Mouse (Mus musculus) liver, adult 10 weeks (tissue): ENCODE measurements around the gene Ints2. TPM values are rescaled to one million over a fixed set of nuclear protein-coding genes. Genes with fewer than 3 reads are reported as not detected.

ENCODE experiments used
- polyA plus RNA-seq: library from polyadenylated mRNA; stranded (reverse); fragments of 350-450 nt; fragmentation: Illumina TruSeq; extraction: RNeasy Lipid Tissue Mini Kit (QIAGEN cat#74804); gene quantifications from one replicate; pipeline ENCODE4 v1.2.3, GENCODE M21; 2014; ENCODE audit warnings: low read depth, low replicate concordance

Ints2 gene
- 4.8 TPM for polyA plus RNA-seq

GRCm38 (mm10) chr11:86257460-86258076 lies at the start of gene Ints2:
Ints2 (minus strand) TSS chr11:86257575.

GRCm38 (mm10) chr11:86201037-86201786 lies 56.2 kb downstream of the Ints2 start, which contains the start of gene Brip1:
Brip1 (minus strand) TSS chr11:86201193.

Other genes with a start within 250 kb of the Ints2 start
- gene Brip1, start 56.4 kb downstream of the Ints2 start, polyA plus RNA-seq = 1.1 TPM
- gene Med13, start 100.0 kb upstream of the Ints2 start, polyA plus RNA-seq = 23.7 TPM
- 58.9 TPM for gene Rnft1, start 227.1 kb upstream of the Ints2 start, polyA plus RNA-seq